Mouse (Mus musculus) right cerebral cortex, postnatal 14 days (tissue): Measurements from ENCODE around the gene Fam111a.

Source experiments
- DNase-seq: peaks from one replicate; pipeline ENCODE4 v3.0.0; 2022

Fam111a gene

GRCm38 (mm10) chr19:12634963-12635362, 89.4 kb downstream of the Fam111a start:
- DNase-seq, result no peak

- DNase-seq, result no peak
Measured at GRCm38 (mm10) chr19:12636863-12637262, 91.3 kb downstream of the Fam111a start.

- DNase-seq, result no peak
Measured at GRCm38 (mm10) chr19:12638049-12638448, 92.5 kb downstream of the Fam111a start.
